Mouse (Mus musculus) liver, embryonic 14.5 days (tissue): ENCODE measurements around the gene Fubp3.
A peak's percentile ranks its signal among the peaks of the same experiment; 100 is the strongest.

ENCODE experiments used
- CTCF ChIP-seq: IDR thresholded peaks from 2 replicates; pipeline ENCODE4 v1.5.1; 2016; ENCODE audit warnings: antibody characterized with exemption, low read depth, control low read depth
- EP300 ChIP-seq: IDR thresholded peaks from 2 replicates; pipeline ENCODE4 v1.6.1; 2016; ENCODE audit warnings: antibody characterized with exemption, low read depth

GRCm38 (mm10) chr2:31607555-31607954 is 35.1 kb downstream of the Fubp3 start:
- TF ChIP-seq CTCF (no peak), EP300 (peak; percentile 69)
